Mouse (Mus musculus): ENCODE results near the gene Mgat5.

The Mgat5 gene

DNA sequence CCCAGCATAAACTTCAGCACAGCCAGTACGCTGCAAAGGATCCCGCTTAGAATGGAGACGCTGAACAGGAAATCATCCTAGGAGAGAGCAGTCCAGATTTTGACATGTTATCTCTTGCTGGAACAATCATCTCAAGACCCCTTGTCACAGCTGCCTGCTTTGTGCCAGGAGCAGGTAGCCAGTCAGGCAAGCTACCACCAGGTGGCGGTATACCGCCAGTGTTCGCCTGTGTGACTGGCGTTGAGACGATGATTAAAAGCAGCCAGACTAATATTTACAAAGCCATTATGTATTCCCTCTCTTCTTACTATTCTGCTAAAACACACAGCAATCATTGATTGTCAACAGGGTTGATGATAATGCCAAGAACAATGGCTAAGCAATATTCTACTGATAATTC, 295.4 kb downstream of the Mgat5 start:
- DNase-seq (ENCODE audit: low spot score in 2 of 2): peak; percentile 77 to 81

DNA sequence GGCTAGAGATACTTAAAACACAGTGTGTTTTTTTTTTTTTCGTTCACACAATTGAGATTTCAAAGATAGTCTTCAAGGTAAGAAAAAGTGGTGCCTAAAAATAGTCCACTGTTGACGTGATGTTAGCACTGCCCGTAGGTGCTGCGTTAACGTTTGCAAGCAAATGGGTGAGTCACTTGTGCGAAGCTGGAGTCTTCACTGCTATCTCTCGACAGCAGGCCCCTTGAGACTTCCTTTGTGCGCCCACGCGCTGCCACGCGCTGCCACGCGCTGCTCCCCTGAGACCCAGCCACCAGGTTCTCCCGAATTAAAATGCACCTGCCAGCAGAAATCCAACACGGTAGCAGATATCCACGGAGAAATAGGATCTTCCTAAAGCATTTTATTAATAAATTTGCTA, 295.9 kb downstream of the Mgat5 start:
- DNase-seq (ENCODE audit: low spot score in 2 of 2): peak; percentile 74 to 75

DNA sequence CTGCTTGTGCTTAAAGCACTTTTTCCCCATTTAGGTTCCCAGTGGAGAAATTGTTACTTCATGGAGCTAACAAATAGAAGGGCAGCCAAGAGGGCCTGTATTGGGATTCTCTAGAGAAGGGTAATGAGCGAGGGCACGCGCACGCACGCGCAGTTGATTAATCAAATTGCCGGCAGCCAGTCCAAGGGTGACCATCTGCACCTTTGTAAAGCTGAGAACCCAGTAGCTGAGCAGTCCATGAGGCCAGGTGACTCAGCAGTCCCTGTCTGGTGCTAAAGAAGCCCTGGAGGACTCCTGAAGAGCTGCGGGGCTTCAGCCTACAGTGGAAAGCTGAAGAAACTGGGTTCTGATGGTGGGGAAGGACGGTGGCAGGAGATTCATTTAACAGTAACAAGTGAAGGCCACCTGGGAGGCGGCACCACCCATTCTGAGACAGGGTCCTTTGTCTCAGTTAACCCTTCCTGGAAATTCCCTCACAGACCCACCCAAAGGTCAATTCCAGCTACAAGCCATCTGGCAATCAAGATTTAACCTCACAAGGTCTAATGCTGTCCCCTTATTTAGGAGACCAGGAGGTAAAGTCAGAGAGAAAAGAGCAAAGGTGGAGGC, 302.3 kb downstream of the Mgat5 start:
- DNase-seq (ENCODE audit: low spot score in 2 of 2): no peak

DNA sequence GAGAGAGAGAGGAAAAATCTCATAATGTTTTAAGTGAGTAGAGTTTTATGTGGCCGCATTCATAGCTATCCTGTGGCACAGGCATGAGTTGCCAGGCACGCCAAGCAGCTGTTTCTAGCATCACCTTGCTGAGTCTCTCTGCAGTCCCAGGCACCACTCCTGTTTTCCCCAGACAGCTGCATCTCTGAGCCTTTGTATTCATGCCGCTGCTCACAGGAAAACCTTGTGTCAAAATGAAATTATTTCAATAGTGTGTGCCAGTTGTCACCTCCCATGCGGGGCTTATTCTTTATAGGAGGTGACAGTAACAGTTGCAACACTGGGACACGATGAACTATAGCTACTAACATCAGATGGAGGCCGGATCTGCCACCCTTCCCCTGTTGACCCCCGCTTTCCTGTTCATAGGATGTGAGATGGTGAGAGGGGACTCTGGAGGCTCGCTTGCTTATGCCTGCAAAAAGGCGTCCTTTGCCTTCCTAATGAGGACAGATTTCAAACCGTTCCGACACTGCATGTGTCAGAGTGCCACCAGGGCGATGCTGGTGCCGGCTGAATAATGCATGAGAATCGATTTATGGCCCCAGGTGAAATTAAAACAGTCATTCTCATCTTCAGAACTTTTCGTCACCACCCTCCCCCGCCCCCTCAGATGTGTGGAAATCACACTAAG, 303.4 kb downstream of the Mgat5 start:
- no peak for DNase-seq (ENCODE audit: low spot score in 2 of 2)

DNA sequence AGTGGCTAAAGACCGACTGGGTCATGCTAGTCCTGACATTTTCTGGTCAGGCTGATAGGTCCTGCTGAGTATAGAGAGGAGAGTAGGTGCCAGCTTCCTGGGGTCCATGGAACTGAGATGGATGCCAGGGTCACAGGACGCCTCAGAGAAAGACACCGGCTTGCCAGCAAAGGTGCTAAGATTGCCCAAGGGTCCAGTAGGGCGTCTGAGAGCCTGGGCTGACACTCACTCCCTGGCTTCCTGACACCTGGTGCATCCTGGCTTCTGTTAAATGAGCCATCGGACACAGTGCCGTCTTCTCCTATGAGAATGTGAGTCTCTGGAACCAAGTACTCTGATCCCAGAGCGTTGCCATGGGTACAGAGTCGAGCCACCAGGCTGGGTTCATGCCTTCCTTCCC, 304.1 kb downstream of the Mgat5 start:
- DNase-seq (ENCODE audit: low spot score in 2 of 2): no peak

DNA sequence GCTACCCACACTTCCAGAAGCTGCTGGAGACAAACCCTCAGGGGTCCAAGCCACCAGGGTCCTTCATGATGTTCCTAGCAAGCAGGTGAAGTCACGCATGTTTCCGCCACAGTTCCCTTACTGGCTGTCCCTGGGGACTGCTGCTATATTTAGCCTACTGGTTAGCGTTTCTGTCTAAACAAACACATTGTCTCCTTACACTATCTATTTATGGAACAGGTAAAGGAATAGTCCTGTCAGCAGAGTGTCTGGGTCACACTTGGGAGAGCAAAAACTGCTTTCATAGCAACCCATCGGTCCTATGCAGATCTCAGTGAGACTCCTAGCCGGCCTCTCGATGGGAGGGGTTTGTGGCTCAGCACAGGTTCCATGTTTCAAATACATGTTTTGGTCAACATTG, 306.5 kb downstream of the Mgat5 start:
- peak; percentile 72 to 75 for DNase-seq (ENCODE audit: low spot score in 2 of 2)

DNA sequence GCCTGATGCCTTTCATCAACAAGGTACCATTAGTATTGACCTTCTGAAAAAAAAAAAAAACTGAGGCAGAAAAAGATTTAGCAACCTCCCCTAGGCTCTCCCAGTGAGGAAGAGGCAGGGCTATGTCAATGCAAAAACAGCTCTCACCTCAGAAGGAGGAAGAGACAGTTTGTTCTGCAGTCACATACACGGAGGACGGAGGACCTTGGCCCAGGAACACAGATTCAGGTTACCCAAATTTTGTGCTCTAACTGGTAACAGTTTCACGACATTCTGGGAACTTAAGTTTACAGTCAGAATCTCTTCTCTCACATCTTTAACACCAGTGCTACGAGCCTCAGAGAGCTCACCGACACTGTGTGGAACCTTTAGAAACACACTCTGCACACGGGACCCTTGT, 307.9 kb downstream of the Mgat5 start:
- peak; percentile 71 for DNase-seq (ENCODE audit: low spot score in 2 of 2)

DNA sequence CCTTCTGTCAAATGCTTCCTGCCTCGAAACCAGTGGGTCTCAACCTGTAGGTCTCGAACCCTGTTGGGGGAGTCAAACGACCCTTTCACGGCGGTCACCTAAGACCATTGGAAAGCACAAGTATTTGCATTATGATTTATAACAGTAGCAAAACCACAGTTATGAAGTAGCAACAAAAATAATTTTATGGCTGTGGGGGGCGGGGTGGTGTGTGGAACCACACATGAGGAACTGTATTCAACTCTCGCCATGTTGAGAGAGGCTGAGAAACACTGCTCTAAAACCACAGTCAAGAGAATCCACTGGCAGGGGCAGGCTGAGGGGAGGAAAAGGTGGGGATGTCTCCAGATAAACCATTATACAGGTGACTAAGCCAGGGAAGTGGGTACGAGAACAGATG, 308.3 kb downstream of the Mgat5 start:
- DNase-seq (ENCODE audit: low spot score in 2 of 2): peak; percentile 67 to 79

DNA sequence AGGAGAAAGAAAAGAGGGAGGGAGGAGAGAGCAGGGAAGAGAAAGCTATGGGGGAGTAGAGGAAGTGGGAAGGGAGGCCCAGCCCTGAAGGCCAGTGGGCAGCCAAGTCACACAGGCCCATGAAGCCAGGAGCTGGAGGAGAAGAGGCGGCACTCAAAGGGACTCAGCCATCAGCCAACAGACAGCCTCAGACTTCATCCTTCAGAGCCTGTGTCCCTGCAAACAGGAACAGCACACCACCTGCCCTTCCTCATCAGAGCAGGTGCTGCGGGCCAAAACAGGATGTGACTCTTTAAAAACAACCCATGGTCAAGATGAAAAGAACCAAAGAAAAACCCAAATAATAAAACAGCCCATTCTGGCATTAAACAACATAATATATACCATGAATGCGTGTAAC, 308.8 kb downstream of the Mgat5 start:
- DNase-seq (ENCODE audit: low spot score in 2 of 2): peak; percentile 80 to 83

DNA sequence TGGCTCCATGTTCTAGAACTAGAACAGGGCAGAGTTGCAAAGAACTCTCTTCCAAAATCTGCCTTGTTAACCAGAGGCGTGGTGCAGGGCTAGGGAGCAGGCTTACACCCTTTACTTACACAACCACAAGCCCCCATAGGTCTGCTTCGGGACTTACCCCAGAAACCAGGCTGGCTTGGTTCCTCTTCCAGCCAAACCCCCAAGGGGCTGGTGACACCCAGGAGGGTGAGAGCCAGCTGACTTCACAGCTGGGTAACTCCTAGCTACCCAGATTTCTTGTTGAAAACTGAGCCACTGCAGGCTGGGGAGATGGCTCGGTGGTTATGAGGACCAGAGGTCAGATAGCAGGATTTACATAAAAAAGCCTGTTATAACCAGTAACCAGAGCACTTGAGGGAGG, 309.7 kb downstream of the Mgat5 start:
- DNase-seq (ENCODE audit: low spot score in 2 of 2): peak; percentile 94

DNA sequence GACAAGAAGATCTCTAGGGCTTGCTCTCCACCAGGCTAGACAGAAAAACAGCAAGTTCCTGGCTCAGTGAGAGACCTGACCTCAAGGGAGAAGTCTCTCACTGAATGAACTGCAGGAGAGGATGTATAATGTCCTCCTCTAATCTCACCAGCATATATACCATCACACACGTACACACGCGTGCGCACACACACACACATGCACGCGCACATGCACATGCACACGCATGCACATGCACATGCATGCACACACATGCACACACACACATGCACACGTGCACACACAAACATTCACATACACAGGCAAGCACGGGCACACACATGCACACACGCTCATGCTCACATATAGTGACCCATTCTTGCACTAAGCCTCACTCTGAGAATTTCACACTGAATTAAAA, 310.1 kb downstream of the Mgat5 start:
- DNase-seq (ENCODE audit: low spot score in 2 of 2): no peak

DNA sequence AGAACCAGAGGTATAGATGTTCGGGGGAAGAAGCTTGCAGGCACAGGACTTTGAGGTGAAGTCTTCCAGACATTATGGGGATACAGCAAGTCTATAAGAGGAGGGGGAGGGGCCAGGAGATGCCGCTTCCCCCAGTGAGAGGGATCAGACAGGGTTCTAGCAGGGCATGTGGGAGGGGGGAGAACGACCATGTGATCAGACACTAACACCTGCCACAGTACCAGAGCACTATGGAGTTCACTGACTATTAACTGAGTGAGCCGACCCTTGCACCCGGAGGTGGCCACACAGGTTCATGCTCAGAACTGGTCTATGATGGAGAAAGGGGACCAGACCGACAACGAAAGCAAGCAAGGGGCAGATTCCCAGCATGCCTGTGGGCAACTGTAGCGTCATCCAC, 318.5 kb downstream of the Mgat5 start:
- no peak for DNase-seq (ENCODE audit: low spot score in 2 of 2)

DNA sequence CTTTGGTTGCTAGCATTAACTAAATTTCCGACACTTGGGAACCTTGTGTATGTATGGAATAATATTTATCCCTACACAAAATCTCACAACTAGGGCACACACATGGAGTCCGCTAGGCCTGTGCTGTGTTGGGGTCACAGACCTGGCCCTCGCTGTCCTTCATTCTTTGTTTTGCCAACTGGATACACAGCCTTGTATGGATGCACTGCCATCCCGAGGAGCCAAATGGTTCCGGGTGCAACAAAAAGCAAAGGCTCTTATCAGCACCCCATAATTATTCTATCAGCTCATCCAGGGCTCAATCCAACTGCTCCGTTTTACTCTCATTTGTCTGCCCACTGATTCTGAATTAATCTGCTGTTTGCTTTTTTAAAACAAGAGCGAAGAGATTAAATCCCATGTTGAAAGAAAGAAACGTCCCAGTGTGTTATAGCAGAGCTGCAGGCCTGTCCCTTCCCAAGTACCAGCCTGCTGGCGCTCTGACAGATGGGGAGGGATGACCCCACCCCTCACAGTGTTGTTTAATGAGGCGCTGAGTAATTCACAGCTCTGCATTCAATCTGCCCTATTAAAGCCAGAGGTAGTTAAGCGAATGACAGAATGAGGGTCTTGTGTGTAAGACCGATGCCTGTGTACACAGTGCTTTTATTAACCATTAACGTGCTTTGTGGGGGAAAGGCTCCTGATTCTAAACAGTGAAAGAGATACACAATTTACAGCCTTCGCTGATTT, 326.2 kb downstream of the Mgat5 start:
- DNase-seq (ENCODE audit: low spot score in 2 of 2): no peak

DNA sequence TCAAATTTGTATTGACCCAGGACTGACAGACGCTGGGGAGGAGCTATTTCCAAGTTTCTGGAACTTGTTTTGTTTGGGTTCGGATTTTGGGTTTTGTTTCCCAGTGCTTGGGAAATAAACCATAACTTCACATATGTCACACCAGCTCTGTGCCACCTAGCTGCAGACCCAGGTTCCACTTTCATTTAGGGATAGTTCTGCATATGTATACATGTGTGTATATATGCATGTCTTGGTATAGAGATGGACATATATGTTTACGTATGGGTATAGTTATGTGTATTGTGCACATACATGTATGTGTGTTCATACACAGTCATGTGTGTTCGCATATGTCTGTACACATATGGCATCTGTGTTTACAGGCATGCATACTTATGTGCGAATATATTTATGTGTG, 326.9 kb downstream of the Mgat5 start:
- no peak for DNase-seq (ENCODE audit: low spot score in 2 of 2)

DNA sequence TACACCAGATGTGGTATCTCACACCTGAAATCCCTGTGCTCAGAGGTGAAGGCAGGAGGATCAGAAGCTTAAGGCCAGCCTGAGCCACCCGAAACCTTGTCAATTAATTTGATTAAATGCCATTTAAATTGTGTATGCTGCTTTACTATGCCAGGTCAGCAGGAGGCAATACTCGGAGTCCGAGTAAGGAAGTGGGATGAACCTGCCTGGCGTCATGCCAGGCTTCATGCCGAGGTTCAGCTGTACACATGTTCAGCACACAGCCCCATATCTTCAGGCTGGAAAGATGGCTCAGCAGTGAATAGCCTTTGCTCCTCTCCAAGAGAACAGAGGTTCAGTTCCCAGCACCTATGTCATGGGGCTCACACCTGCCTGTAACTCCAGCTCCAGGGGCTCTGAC, 331.6 kb downstream of the Mgat5 start:
- DNase-seq (ENCODE audit: low spot score in 2 of 2): no peak

DNA sequence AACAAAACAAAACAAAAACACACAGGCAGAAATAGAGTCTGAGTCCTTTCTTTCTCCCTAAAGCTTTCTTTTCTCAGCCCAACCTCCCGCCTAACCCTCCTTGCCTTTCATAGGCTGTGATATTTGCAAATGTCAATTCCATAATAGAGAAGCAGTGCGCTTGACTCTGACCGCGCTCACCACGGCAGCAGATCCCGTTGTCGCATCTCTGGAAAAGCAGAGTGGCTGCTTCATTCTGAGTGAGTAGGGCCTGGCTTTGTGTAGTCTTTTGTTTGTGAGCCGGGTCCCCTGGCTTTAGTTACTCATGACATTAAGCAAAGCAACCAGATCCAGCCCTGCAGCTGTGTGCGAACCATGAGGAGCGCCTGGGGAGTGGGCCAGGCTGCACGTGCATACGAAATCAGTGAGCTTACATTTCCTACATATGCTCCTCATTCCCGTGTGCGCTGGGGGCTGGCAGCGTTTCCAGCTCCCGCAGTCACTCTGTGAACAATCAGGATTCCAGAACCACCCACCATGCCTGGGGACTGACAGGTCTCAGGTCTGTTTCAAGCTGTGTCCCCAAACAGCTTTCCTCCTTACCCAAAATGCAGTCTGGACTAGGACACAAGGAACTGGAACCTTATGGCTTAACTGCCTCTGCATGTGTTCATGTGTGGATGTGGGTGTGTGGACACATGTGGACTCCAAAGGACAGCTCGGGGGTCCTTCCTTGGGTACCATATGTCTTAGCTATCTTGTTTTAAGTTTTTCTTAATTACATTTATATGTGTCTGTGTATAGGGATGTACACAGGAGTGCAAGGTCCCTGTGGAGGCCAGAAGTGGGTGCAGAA, 332.6 kb downstream of the Mgat5 start:
- no peak for DNase-seq (ENCODE audit: low spot score in 2 of 2)
